Mouse (Mus musculus): ENCODE data around the gene Lingo3.
A peak's percentile ranks its signal among the peaks of the same experiment; 100 is the strongest.

Gene Lingo3

DNA sequence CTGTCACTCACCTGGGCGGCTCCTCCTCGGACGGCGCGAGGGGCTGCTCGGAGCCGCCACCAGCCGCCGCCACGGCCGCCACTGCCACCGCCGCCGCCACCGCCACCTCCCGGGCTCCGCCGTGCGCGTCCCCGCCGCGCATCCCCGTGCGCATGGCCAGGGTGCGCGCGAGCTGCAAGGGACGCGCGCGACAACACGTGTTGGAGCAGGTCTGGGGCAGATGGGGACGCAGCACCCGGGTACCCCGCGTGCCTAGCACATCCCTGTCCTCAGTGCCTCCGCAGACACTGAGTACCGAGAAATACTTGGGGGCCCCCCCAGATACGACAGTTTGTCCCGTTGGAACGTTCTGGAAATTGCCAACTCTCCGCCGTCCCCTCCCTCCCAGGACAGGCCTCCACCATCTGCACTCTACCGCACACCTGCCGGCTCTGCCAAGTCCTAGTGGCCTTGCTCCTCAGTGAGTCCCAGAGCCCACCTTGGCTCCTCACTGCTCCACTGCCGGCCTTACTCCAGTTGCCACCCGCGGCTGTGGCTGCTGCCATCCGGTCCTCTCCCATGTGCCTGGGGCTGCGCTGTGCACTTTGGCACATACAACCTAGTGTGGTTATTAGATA lies at the start of gene Lingo3:
Gene Lingo3 (minus strand): TSS at position 109 of the 617 bp plus-strand sequence.
- DNase-seq (ENCODE audit: low read depth, low spot score), result no peak

DNA sequence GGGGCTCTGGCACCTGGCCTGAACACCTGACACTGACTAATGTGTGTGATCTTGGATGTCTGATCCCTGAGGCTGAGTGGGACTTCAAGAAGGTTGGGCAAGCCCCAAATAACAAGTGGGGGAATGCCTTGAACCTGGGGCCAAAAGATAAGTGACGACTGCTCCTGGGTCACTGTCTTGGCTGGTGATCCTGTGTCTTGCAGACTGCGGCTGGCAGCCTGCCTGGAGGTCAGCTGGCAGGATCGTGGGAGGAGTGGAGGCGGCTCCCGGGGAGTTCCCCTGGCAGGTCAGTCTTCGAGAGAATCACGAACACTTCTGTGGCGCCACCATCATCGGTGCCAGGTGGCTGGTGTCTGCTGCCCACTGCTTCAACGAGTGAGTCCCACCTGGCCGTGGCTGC lies 43.3 kb upstream of the Lingo3 start:
- no peak for DNase-seq (ENCODE audit: low read depth, low spot score)

DNA sequence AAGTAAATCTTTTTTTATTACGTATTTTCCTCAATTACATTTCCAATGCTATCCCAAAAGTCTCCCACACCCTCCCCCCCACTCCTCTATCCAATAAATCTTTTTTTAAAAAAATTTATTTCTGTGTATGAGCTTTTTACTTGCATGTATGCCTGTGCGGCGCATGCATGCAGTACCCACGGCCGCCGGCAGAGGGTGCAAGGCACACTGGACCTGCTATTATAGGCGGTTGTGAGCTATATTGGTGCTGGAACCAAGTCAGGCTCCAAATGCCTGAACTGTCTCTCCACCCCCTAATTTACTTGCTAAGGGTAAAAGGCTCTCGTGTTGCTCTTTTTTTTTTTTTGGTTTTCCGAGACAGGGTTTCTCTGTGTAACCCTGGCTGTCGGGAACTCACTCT lies 37.5 kb upstream of the Lingo3 start:
- DNase-seq (ENCODE audit: low read depth, low spot score), result peak; percentile 46

DNA sequence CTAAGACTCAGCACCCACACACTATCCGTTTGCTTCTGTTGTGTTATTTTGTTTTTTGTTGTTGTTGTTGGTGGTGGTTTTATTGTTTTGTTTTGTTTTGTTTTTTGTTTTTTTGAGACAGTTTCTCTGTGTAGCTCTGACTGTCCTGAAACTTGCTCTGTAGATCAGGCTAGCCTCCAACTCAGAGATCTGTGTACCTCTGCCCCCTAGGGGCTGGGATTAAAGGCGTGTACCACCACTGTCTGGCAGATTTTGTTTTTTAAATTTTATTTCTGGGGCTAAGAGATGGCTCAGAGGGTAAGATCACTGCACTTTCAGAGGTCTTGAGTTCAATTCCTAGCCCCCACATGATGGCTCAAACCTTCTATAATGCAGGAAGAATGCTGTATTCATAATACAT lies 37.1 kb upstream of the Lingo3 start:
- DNase-seq (ENCODE audit: low read depth, low spot score), result no peak

DNA sequence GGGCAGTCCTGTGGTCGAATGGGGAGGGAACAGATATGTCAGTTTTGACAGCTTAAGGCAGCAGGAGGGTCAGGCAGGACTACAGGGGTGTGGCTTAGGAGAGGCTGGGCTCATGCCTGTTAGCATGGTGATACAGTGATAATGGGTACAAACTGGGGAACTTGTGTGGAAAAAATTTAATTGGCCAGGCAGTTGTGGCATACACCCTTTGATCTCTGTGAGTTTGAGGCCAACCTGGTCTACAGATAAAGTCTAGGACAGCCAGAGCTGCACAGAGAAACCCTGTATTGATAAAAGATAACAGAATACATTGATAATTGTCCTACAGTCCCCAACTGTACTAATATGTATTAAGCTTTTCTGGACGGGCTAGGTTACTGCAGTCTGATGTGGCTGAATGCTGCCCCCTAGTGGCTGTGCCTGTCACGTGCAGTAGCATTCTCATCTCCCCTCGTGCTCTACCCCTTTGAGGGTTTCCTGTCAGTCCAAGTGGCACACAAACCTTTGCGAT lies 36.3 kb upstream of the Lingo3 start:
- DNase-seq (ENCODE audit: low read depth, low spot score), result peak; percentile 56

DNA sequence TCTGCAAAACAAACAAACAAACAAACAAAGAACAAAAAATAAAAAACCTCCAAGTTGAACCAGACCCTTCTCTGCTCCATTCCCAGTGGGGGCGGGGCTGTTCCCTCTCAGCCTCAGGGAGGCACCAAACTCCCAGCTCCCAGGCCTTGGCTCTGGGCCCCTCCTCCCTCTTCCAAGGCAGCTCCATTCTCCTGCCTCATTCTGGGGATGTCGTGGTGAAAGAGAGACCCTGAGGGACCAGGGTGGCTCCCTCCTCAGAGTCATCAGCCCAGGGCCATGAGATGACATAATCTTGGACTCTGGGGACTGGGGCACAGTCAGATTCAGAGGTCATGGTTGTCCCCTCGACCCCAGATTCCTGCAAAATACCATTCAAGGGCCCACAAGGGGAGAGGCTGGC lies 32.8 kb upstream of the Lingo3 start:
- no peak for DNase-seq (ENCODE audit: low read depth, low spot score)

DNA sequence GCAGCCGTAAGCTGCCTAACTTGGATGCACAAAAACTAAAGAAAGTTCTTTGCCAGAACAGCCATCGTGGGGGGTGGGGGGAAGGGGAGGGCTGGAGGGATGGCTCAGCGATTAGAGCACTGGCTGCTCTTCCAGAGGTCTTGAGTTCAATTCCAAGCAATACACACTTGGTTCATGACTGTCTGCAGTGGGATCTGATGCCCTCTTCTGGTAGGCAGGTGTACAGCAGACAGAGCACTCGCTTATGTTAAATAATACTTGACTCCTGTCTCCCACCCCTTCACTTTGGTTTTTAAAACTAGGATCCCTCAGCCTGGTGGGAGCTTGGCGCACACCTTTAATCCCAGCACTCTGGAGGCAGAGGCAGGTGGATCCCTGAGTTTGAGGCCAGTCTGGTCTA lies 32.2 kb upstream of the Lingo3 start:
- peak; percentile 48 for DNase-seq (ENCODE audit: low read depth, low spot score)

DNA sequence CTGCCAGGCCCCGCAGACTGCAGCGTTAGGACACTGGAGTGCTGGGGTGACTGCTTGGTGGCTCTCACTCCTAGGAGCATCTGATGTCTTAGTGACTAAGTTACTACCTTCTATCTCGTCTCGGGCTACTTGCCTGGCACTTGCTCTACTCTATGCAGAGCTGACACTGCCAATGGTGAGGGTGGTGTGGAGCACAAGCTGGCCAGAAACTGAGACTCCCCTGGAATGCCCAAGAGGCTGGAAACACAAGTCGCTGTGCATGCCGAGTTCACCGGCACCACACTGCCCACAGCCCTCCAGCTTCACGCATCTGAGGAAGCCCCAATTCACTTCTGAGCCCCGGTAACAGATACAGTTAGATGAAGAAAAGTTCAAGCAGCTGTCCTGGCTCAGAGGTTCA lies 30.2 kb upstream of the Lingo3 start:
- no peak for DNase-seq (ENCODE audit: low read depth, low spot score)

DNA sequence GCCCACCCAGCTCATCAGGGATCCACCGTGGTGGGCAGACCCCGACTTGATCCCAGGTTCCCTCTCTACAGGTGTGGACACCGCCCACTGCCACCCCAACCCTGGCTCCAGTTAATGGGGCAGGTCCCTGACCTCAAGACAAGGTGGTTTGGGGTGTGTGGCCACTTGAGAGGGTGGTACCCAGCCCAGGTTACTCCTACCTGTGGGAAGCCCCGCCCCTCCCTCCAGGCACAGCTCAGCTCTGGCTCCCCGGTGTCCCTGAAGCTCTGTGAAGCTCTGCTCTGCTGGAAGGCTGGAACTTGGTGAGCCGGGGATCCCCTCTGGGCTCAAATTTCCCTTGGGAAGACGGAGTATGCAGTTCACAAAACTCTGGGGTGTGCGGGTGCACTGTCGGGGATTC lies 27.7 kb upstream of the Lingo3 start, which contains the start of gene Tmprss9:
Gene Tmprss9 (plus strand): TSS at position 268 of the 400 bp plus-strand sequence.
- no peak for DNase-seq (ENCODE audit: low read depth, low spot score)

DNA sequence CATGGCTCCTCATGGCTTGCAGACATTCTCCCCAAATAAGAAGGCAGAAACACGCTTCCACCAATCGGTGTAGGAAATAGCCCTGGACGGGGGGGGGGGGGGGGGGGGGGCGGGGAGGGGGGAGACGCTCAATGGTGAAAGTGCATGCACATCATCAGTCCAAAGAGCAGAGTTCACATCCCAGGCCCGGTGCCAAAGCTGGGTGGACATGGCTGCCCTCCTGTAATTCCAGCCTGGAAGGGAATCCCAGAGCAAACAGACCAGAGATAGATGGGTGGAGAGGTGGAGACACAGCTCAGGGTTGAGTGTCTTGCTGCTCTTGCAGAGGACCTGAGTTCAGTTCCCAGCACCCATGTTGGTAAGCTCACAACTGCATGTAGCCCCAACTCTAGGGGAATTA lies 27.2 kb upstream of the Lingo3 start:
- DNase-seq (ENCODE audit: low read depth, low spot score), result no peak

DNA sequence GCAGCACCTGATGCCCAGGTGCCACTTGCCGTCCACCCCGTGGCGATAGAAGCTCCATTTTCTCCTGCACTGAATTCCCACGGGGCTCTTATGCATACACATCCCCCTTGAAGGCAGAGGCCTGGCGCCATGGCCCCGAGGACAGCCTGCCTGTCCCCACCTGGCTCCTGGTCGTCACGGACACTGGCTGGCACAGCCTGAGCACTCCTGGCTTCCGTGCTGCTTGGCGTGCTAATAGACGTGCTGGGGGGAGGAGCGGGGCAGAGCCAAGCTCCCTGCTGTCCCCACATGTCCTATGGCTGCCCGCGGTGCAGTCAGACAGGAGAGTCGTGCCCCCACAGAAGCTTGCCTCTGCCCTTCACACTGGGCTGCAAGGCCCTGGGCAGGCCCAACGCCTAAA lies 20.6 kb upstream of the Lingo3 start:
- no peak for DNase-seq (ENCODE audit: low read depth, low spot score)

DNA sequence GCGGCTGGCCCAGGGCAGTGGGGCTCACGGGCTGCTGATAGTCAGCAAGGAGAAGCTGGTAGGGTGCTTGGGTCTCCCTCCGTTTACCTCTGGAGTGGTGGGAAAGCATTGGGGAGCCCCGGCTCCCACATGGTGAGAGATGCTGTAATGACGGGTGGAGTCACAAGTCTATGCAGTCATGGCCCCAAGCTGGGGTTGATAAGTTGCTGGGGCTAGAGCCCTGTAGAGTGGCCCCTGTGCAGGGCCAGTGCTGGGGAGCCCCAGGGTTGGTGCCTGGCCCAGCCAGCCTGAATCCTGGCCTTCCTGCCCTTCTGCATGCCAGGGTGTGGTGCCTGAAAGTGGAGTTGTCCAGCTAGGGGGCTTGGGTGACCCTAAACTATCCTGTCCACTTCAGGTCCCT lies 18.5 kb upstream of the Lingo3 start:
- DNase-seq (ENCODE audit: low read depth, low spot score), result no peak

DNA sequence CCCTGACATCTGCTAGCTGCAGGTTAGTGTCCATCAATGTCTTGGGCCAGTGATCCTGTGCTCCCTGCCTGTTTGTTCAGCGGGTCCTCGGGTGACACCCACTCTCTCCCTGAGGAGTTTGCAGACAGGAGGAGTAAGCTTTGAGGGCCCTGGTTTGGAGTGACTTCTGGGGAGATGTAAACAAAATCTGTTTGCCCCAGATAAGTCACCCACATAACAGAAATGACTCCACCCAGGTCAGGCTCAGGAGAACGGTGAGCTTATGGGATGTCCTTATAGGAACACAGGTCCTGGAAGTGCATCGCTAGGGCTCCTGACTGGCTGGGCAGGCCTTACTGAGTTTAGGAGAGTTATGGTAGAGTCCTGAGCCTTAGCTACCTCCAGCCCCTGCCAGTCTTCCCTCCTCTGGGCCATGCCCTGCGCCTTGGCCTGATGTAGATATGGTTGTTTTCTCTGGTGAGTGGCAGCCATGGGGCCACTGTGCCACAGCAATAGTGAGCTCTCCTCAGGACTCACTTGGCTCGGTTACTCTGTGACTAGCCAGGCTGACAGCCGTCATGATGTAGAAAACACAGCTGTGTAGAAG lies 14.6 kb upstream of the Lingo3 start:
- DNase-seq (ENCODE audit: low read depth, low spot score), result no peak

DNA sequence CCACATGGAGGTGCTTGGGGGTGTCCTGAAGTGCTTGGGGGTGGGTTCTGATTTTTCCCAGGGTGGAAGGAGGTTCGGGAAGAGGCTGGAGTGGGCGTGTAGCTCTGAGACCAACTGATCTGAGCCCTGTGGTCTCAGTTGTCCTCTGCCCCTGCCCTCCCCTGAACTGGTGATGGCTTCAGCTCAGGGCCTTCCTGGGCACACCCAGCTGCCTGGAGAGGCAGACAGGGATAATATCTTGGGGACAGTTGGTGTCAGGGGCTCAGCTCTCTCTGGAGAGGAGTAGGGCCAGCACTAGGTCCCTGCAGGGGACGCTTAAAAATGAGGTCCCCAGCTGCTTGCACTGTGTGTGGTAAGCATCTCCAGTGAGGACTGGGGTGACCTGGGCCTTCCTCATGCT lies 14.0 kb upstream of the Lingo3 start:
- DNase-seq (ENCODE audit: low read depth, low spot score), result no peak

DNA sequence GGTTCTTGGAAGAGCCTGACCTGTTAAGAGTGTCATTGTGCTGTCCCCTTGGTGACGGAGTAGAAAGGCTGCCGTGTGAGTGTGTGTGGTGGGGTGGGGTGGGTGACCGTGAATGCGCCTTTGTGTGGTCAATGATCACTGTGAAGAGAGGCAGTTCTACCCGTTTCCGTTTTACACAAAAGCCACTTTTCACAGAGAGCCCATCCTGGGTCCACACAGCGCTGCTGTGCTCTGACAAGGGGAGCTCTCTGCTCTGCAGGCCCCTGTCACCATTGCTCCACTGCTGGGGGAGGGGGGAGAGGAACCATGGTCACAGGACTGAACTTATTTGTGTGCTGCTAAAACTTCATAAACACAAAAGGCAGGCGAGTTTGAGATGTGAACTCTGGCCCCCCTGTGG lies 13.5 kb upstream of the Lingo3 start:
- no peak for DNase-seq (ENCODE audit: low read depth, low spot score)

DNA sequence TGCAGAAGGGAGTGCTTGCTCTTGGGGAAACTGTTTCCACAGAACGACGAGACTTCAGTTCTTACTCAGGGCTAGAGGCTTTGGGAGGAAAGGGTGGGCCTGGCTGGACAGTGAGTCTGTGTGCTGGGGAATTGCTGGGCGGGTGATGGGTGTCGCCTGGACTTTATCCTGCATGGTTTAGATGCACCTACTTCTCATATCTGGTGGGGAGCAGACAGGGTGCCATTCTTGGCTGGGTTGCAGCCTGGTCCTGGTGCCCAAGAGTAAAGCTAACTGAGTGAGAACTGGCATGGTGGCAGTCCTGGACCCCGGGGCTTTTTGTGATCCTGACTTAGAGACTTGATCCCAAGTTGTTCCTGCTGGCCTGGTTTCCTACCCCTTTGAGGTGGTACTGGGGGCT lies 13.1 kb upstream of the Lingo3 start:
- DNase-seq (ENCODE audit: low read depth, low spot score), result no peak

DNA sequence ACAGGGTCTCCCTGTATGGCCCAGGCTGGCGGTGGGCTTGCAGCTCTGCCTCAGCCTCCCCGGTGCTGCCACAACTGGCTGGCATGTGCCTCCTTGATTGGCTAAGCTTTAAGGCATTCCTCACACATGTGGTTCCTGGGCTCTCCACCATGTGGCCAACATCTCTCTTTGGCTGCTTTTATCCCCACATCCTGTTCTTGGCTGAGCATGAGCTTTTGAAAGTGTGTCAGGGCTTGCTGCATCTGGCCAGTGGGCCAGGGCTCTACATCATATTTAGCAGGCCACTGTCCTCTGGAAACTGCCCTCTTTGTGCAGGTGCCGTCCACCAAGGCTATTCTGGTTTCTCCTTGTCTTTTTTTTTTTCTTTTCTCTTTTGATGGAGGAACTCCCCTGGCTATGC lies 12.4 kb upstream of the Lingo3 start:
- DNase-seq (ENCODE audit: low read depth, low spot score), result no peak

DNA sequence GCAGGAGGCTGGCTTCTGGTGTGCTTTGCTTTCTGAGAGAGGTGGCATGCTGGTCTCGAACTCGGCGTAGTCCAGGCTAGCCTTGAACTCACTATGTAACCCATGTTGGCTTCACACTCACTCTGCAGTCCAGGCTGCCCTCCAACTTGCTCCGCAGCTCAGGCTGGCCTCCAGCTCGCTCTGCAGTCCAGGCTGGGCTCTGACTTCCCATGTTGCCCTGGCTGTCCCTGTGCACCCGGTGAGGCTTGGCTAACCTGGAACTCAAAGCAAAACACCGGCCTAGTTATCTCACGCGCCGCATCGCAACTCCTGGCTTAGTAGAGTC lies 11.9 kb upstream of the Lingo3 start:
- DNase-seq (ENCODE audit: low read depth, low spot score), result no peak

DNA sequence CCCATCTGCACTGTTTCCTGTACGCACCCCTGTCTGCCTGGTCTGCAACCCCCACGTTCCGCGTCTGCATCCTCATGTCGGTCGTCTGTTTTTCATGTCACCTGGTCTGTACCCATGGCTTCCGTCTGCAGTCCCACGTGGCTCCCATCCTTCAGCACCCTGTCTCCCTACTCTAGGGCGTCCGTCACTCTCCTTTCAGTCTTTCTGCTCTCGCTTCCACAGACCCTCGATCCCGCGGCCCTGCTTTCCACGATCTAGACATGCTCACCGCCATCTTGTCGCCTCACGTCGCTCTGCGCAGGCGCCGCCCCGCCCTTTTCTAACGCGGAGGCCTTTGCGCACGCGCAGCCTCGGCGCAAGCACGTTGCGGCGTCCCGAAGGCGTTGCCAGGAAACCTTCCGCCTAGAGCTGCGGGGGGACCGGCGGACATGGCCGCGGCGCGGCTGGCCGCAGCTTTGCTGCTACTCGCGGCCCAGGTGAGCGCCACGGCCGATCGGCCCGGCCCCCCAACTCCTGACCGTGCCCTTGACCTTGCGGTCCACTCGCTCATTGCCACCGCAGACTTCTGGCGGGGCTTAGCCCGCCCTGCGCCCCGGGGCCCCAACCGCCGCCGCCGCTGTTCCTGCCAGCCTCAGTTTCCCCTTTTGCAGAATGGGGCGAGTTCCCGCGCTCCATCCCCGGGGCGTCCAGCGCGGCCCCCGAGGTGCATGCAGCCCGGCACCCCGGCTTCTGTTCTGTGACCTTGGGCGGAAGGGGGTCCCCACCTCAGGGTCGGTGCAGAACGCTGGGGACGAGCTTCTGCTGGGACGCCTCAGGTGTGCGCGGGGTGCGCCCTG lies 11.3 kb upstream of the Lingo3 start, which contains the start of the genes Lsm7 and Sppl2b:
Gene Lsm7 (minus strand): TSS at position 297 of the 836 bp plus-strand sequence.
Gene Sppl2b (plus strand): TSS at position 363 of the 836 bp plus-strand sequence.
- DNase-seq (ENCODE audit: low read depth, low spot score), result peak; percentile 97

DNA sequence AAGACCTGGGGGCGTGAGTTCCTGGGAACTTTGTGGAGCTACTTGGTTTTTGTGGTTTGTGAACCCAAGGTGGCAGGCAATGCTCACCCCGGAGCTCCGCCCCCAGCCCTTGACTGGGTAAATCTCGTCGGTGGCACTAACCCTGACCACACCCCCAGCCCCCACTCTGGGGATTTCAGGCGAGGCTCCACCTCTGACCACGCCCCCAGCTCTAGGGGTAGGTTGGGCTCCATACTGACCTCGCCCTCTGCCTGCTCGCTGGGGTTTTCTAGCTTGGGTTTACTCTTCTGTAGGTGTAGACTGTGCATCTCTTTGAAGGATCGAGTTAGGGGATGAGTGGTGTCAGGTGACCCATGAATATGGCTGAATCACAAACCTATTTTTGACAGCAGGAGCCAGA lies 4.7 kb upstream of the Lingo3 start:
- no peak for DNase-seq (ENCODE audit: low read depth, low spot score)

DNA sequence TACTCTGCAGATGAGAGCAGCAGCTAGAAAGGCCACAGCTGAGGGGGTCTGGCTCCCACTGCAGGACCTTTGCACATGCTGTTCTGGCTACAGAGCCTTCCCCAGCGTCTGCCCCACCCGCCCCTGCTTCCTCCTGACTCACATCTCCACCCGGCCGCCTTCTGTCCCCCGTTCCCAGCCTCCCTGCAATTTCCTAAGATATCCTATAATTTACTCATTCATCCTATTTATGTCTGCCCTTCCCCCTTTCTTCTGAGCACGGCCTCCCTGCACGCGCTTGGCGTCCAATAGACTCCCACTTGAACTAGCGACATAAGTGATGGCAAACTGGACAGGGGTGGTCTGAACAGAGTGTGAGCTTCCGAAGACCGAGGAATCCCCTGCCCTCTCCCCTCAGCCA lies 1.9 kb upstream of the Lingo3 start:
- DNase-seq (ENCODE audit: low read depth, low spot score), result no peak

DNA sequence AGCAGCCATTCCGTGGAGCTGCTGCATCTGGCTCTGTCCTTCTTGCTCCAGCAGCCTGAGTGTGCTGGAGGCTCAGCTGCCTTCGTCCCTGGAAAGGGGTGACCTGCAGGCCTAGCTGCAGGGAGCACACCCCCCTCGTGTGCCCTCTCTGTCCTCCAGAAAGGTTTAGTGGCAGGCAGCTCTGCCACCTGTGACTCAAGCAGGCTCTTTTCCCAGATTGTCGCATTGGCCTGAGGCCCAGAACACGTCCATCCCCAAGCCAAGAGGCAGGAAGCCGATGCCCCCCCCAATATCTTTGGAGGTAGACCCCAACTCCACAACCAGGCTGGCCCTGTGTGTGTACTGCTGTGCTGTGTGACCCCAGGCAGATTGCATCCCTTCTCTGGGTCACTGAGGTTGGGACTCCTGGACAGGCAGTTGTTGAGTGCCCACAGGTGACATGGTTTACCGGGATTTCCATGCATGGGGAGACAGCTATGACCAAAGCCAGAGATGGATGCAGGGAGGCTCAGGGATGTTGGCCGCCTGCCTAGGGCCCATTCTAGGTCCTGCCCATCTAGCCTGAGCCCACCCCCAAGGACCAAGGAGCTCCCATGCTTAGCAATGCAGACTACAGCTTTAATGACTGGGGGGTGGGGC lies 1.3 kb upstream of the Lingo3 start:
- no peak for DNase-seq (ENCODE audit: low read depth, low spot score)

Measured in embryo, embryonic 11.5 days (tissue).